Mouse (Mus musculus) kidney, adult 18-20 months (tissue): ENCODE data around the gene Sh3bp5.
"Not testable (repeated sequence)": the region's sequence is repeated elsewhere in the genome, so short reads cannot be mapped to it uniquely, and the experiment has no call there.

Experiments used
- DNase-seq: peaks from one replicate; pipeline ENCODE4 v3.0.0; 2021

The Sh3bp5 gene

DNA sequence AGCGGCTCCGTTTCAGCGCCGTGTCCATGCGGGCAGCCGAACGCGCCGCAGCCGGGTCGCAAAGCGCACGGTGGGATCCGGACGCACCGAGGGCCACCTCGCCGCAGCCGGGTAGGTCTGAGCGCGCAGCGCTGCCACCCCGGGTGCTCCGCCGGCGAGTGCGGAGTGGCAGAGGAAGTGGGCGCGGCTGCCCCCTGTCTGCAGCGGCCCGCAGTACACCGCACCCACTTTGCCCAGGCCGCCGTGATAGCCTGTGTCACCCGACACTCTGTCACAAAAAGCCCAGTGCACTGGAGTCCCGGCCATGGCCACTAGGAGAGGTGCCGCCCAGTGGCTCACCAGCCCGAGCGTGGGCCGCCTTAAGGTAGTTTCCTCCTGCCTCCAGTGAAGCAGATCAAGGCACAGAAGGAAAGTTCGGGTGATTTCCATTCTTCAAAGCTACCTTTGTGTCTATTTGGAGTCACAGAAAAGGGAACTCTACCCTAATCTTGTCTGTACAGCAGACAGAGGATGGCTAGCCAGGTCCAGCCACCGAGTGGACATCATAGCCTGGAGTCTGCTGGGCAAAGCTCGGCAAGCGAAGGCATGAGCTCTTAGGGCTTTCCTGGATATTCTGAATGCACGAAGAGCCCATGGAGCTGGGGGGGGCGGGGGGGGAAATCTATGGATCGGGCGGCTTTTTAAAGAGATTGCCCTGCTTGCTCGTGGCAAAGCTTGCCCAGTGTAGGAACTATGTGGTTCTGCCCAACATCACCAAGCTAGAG is at the start of gene Sh3bp5:
Gene Sh3bp5 (minus strand): TSS at position 149 of the 764 bp plus-strand sequence.
- peak; percentile 98 for DNase-seq

- DNase-seq, result no peak
Observed at GRCm38 (mm10) chr14:31482417-31482816, 46.5 kb upstream of the Sh3bp5 start.

DNA sequence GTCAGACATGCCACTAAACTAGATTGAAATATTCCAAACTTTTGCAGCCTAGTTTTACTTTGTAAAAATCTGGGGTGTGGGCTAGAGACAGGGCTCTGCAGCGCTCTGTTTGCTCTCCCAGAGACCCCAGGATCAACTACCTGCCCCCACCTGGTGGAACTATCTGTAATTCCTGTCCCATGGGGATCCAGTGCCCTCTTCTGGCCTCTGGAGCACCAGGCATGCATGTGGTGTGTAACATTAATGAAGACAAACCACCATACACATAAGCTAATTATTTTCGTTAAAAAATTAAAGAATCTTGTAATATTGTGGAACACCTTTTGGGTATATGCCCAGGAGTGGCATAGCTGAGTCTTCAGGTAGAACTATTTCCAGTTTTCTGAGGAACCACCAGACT is 37.4 kb upstream of the Sh3bp5 start:
- DNase-seq, result no peak

- DNase-seq, result peak; percentile 55
Observed at GRCm38 (mm10) chr14:31472451-31473061, 36.7 kb upstream of the Sh3bp5 start.

DNA sequence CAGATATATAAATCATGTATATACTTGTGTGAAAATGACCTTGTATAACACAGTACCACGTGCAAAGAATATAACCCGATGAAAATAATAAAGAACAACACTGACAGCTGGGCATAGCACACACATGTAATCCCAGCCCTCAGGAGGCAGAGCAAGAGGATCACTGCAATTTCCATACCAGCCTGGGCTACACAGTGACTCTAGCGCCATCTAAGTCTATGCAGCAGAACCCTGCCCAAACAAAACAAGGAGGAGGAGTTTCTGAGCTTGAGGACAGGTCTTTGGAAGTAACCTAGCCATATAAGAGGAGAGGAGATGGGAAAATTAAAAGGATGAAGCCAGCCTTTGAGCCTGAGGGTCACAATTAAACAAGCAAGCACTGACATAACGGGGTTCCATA is 33.8 kb upstream of the Sh3bp5 start:
- DNase-seq, result no peak

DNA sequence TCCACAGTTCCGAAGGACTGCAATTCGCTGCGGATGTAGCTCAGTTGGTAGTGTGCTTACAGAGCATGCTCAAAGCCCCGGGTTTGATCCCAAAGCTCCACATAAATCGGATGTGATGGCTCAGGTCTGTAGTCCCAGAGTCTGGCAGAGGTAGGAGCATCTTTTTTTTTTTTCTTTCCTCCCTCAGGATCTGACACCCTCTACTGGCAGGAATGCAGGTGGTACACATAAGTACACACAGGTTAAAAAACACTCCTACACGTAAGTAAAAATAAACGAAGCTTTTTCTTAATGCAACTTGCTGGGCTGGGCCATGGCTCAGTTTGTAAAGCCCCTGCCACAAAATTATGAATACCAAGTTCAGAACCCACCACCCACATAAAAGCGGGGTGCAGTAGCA is 28.3 kb upstream of the Sh3bp5 start:
- peak; percentile 46 for DNase-seq

- DNase-seq, result no peak
Observed at GRCm38 (mm10) chr14:31462886-31463285, 27.0 kb upstream of the Sh3bp5 start.

- not testable (repeated sequence) for DNase-seq
Observed at GRCm38 (mm10) chr14:31462226-31462625, 26.3 kb upstream of the Sh3bp5 start.

- no peak for DNase-seq
Observed at GRCm38 (mm10) chr14:31458006-31458405, 22.1 kb upstream of the Sh3bp5 start.

GRCm38 (mm10) chr14:31456064-31456721 is 20.3 kb upstream of the Sh3bp5 start:
- DNase-seq, result no peak

DNA sequence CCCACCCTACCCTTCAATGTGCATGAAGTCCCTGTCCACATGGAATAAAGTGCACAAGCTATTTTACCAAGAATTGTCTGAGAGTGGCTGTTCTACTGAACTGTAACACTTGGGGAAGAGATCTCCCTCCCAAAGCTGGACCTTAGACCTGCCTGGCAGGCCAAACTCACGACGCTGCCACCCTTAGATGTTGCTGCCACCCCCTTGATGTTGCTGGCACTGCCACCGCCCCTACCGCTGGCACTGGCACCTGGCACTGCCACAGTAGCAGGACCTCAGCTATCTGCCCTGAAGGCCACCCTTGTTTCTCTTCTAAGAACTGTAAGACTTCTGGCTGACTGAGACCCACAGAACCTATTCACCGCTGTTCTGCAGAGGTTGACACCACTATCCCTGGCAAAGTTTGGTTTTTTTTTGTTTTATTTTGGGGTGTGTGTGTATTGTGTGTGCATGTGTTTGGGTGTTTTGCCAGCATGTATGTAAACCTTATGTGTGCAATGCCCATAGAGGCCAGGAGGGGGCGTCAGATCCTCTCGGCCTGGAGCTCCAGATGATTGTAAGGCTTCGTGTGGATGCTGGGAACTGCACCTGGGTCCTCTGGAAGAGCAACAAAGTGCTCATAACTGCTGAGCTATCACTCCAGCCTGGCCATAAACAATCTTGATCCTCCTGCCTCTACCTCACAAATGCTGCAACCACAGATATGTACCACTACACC is 19.1 kb upstream of the Sh3bp5 start:
- DNase-seq, result peak; percentile 33

DNA sequence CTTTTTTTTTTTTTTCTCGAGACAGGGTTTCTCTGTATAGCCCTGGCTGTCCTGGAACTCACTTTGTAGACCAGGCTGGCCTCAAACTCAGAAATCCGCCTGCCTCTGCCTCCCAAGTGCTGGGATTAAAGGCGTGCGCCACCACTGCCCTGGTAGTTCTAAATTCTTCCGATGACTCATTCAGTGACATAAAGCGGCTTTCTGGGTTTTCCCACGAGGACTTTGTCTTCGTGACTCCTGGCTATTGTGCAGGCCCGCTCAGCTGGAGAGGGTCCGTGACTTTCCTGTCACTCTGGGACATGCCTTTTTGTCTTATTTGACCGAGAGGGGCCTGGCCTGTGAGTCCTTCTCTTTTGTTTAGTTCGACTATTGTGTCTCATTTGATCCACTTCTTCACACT is 18.1 kb upstream of the Sh3bp5 start:
- not testable (repeated sequence) for DNase-seq

GRCm38 (mm10) chr14:31448994-31449393 is 13.1 kb upstream of the Sh3bp5 start:
- DNase-seq, result no peak

DNA sequence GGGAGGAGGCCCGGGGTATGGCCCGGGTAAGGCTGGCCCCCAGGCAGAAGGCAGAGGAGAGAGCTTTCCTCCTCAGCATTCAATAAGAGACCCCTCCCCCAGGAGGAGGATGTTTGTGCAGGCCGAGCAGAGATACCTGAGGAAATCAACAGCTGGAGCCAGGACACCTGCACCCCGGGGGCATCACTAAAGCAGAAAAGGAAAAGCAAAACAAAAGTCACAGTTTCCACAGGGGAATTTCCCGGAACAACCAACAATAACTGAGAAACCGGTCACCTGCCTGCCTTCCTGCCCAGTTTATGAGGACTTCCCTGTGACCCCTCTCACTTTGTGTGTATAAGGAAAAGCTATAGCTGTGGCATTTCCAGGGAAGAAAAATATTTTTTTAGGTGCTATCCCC is 7.7 kb upstream of the Sh3bp5 start:
- DNase-seq, result no peak

DNA sequence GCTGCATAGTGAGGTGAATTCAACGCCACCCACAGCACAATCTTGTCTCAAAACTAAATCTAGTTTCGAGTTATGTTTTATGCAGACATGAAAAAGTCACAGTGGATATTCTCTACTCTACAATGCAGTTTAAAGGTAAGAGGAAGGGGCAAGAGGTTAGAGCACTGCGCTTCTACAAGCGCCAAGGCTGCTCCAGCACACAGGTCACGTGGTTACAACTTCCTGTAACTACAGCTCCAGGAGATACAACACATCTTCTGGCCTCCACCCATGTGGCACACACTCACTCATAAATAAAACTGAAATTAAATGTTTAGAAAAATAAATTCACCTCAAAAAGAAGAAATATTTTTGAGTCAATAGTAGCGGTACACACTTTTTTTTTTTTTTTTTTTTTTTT is 4.8 kb upstream of the Sh3bp5 start:
- no peak for DNase-seq

DNA sequence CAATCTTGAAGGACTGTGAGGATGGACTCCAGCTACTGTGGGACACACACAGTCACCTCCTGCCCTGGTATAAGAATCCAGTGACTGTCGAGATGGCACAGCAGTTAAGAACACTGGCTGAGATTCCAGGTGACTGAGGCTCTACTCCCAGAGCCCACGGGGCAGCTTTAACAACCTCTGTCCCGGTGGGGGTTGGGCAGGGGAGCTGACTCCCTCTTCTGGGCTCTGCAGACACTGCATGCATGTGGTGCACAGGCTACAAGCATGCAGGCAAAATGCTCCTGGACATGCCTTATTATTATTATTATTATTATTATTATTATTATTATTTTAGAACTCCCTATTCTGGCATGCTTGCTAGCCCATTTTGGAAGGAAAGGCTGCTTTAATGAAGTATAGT is 4.4 kb upstream of the Sh3bp5 start:
- no peak for DNase-seq

GRCm38 (mm10) chr14:31439279-31439678 is 3.4 kb upstream of the Sh3bp5 start:
- DNase-seq, result no peak

DNA sequence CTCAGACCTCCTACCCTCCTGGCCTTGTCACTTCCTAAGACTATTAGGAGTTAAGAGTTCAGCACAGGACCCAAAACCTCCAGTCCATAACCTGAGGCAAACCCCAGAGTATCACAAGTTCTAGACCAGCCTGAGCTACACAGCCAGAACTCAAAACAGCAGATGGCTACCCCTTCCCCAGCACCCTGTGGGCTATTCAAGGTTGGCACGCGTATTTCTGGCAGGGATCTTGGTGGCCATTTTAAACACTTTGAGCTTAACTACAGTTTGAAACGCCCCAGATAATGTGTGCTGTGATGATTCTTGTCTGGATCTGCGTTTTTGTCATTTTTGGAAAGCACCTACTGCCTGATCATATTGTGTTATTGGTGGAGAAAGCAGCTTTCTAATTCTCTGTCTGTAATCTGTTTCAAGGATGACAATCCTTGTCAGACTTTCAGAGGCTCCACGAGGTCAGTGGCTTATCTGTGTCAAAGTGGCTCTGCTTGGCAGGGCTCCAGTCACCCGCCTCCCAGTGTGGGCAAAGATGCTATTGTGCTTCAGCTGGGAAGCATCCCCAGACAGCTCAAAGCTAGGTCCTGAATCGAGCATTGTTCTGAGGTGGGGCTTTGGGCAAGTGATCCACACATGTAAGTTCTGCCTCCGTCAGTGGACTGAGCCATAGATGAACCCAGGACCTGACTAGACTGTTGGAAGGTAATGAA is 2.1 kb upstream of the Sh3bp5 start:
- no peak for DNase-seq

DNA sequence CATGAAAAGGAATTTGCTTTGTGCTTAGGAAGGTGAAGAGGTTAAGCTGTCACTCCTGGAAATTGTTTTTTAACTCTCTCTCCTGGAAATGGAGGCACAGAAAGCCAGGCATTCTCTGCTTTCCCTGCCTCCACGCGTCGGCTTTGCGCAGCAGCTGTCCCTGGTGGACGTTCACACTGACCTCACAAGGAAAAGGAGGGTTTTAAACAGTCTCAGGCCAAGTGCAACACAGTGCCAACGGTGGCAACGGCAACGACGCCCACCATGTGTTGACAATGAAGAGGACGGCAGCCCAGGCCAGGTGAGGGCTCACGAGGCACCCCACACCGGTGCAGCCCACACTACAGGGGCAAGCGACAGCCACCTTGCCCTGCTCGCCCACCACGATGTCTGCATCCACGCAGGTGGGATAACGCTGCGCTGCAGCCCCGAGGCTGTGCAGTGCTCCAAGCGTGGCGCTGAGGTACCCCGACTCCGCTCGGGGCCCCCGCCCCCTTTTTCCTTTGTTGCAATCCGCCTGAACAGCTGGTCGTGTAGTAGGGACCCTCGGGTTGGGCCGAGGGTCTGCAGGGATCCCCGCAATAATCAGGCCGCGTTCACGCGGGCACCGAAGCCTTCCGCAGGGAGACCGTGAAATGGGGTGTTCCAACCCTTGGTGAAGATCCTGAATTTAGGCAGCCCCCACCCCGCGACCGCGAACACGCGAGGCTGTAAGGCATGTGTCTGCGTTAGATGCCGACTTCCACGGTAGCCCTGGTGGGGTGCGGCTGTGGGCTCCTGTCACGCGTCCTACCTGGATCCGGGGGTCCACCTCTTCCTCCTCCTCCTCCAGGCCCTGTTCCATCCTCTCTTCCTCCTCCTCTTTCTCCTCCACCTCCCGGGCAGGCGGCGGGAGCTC is 611 bp downstream of the Sh3bp5 start:
- peak; percentile 53 for DNase-seq

DNA sequence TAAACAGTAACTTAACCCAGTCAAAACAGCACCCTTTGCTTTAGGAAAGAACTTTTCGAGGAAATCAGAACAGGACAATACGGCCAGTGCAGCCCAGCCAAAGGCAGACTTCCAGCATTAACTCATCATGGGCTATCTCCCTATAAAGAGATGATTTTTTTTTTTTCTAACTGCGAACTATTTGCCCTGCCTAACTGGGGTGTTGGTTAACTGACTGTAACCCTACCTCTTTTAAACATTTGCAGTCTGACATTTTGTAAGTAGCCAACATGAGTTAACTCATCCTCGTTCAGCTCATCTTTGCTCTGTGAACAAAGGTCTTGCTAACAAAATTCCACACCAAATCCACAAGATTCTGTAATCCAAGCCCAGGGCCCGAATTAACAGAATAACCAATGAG is 1.5 kb downstream of the Sh3bp5 start:
- DNase-seq, result no peak

DNA sequence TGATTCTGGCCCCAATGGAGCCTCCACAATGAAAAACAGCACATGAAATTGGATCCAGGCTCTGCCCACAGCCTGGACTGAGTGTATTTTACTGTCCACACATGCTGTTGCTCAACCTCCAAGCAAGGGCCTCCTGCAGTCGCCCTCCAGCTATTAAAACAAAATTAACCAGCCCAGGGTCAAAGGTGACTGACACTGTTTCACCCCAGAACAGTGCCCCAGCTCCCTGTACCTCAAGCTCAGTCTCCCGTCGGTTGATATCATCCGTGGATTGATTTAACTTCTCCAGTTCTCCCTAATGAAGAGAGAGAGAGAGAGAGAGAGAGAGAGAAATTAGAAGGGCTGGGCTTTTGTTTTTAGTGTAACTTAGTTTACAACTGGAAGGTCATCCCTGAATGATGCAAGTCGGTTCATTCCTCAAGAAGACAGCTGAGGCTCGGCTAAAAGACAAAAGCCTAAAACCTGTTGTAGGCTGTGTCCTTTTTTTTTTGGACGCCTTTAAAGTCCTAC is 2.0 kb downstream of the Sh3bp5 start:
- peak; percentile 67 for DNase-seq

DNA sequence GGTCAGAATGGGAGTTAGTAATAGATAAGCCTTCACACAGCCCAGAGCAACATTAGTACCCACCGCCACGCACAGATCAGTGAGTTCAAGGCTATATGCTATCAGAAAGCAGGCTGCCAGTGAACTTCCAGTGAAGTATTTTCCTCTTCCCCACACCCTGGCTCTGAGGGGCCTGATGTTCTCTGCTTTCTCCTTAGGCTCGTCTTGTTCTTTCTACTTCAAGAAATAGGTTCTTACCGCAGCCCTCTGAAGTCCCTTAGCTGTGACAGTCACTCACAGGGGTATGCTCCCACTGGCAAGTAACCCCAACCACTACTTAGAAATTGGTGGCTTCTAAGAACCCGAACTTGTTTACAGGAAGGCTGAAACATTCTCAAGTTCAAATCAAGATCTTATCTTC is 2.8 kb downstream of the Sh3bp5 start:
- DNase-seq, result no peak
